ENCODE assay signal across 8 mouse cellular contexts in genomic region chr5:135251079-135251454, GRCm38 (mm10). TPM values are rescaled to one million over a fixed set of nuclear protein-coding genes. Genes with fewer than 3 reads are reported as not detected.
DNase-seq lines count a peak whose midpoint lies in the region.

TSS of gene Fzd9 (minus strand) at chr5:135251230.

- peak; percentile 92 for DNase-seq in ZHBTc4 (ENCODE audit: low read depth, low spot score)
- peak; percentile 94 for DNase-seq in embryo, embryonic 10 days (ENCODE audit: low spot score)
- peak; percentile 88 for DNase-seq in gastrocnemius, postnatal 10 days
- DNase-seq in hindlimb bud, embryonic 11.5 days (ENCODE audit: extremely low spot score, low read depth, low spot score) = peak; percentile 37
- peak; percentile 77 to 80 for DNase-seq in left cerebral cortex, adult 18-20 months (ENCODE audit: low spot score in 2 of 2)
- DNase-seq in lung, postnatal 36 days = peak; percentile 83
- DNase-seq in retina, postnatal 1 day = peak; percentile 89
- DNase-seq in thymus, postnatal 4 days = peak; percentile 93

RNA-seq across cellular contexts. Expression of gene Fzd9, which starts in this region (rescaled TPM):
- total RNA-seq in gastrocnemius, postnatal 10 days (2021) = 1 to 10 TPM; 9.2 to 9.8 TPM
- 1 to 10 TPM; 5.4 to 6.0 TPM for total RNA-seq in left cerebral cortex, adult 18-20 months (2021)

Comparison
In these comparisons a context has a peak if more than half of its experiments do, and no peak if none do; other contexts are left out.
1. Peak in every context shown above with its lines: DNase-seq.
2. DNase-seq: peak in every context shown above with its lines; median percentile 94 in embryo, embryonic 10 days; 93 in thymus, postnatal 4 days; 92 in ZHBTc4; 89 in retina, postnatal 1 day; 88 in gastrocnemius, postnatal 10 days; 83 in lung, postnatal 36 days; 78 in left cerebral cortex, adult 18-20 months; 37 in hindlimb bud, embryonic 11.5 days.